Mouse (Mus musculus) spleen, adult 2 months (tissue): ENCODE measurements around the gene Necab3.

Experiments used
- CTCF ChIP-seq: fragments of 200-500 bp; IDR thresholded peaks from 2 replicates; pipeline ENCODE4 v1.5.1; 2011; ENCODE audit warnings: mild to moderate bottlenecking, inconsistent platforms; ENCODE audit not compliant: insufficient read depth, insufficient read length, insufficient replicate concordance; ENCODE audit errors: extremely low read depth
- POLR2A ChIP-seq: fragments of 200-500 bp; IDR thresholded peaks from 2 replicates; pipeline ENCODE4 v1.6.1; 2011; ENCODE audit warnings: low read depth, low read length, inconsistent platforms

DNA sequence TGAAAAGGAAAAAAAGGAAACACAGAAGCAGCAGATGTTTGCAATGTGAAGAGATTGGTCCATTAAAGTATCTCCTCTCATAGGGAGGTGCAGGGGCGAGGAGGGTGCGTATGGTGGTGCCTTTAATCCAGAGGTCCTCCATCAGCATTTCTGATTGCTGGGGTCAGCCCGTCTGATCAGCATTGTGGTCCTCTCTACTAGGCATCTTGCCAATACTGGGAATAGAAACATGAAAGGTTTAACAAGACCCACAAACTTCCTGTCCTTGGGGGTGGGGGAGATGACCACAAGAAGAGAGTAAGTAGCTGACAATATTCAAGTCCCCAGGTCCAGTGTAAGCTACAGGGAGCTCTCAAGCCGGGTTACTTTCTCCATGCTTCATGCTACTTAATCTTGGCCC lies 12.0 kb upstream of the Necab3 start:
- TF ChIP-seq POLR2A (no peak), CTCF (no peak)
